Mouse (Mus musculus) midbrain, embryonic 11.5 days (tissue): ENCODE results near the gene Brd4. TPM values are rescaled to one million over a fixed set of nuclear protein-coding genes. Genes with fewer than 3 reads are reported as not detected.

Experiments
- ATAC-seq: fragments of 200-750 bp; cut with Nextera tagmentation; 2 replicates; pipeline ENCODE4 v1.8.0; 2017; ENCODE audit warnings: moderate TSS enrichment, moderate library complexity; ENCODE audit not compliant: low FRiP score
- DNase-seq: peaks from one replicate; pipeline ENCODE4 v3.0.0; 2015; ENCODE audit warnings: low spot score; ENCODE audit errors: missing footprints
- H3K27ac ChIP-seq: fragments of 300-500 bp; sonication (generic); 2 replicates; pipeline ENCODE4 v1.5.1; 2014; ENCODE audit warnings: low read depth, low read length
- H3K27me3 ChIP-seq: fragments of 300-500 bp; sonication (generic); 2 replicates; pipeline ENCODE4 v1.6.1; 2014; ENCODE audit warnings: mild to moderate bottlenecking, low read length, moderate library complexity, mixed read lengths; ENCODE audit not compliant: control insufficient read depth, insufficient read depth
- H3K36me3 ChIP-seq: fragments of 300-500 bp; sonication (generic); 2 replicates; pipeline ENCODE4 v1.6.1; 2014; ENCODE audit warnings: mild to moderate bottlenecking, low read length, moderate library complexity, mixed read lengths; ENCODE audit not compliant: control insufficient read depth, insufficient read depth
- H3K4me1 ChIP-seq: fragments of 300-500 bp; sonication (generic); 2 replicates; pipeline ENCODE4 v1.6.1; 2014; ENCODE audit warnings: low read length; ENCODE audit not compliant: control insufficient read depth, insufficient read depth
- H3K4me2 ChIP-seq: fragments of 300-500 bp; sonication (generic); 2 replicates; pipeline ENCODE4 v1.6.1; 2014; ENCODE audit warnings: mild to moderate bottlenecking, moderate library complexity
- H3K4me3 ChIP-seq: fragments of 300-500 bp; sonication (generic); 2 replicates; pipeline ENCODE4 v1.5.1; 2014; ENCODE audit warnings: low read depth, low read length
- H3K9ac ChIP-seq: fragments of 300-500 bp; sonication (generic); 2 replicates; pipeline ENCODE4 v1.6.1; 2014; ENCODE audit warnings: low read length
- H3K9me3 ChIP-seq: fragments of 300-500 bp; sonication (generic); 2 replicates; pipeline ENCODE4 v1.6.1; 2016; ENCODE audit warnings: low read length; ENCODE audit not compliant: control insufficient read depth
- WGBS: fragments of 180-500 bp; shearing (Covaris S2); extraction: QIAGEN DNeasy Blood & Tissue Kit; methylation state at CpG from one replicate; pipeline ENCODE4 v1.1.7; 2014; 5-methylcytosine and 5-hydroxymethylcytosine counted together
- polyA plus RNA-seq: library from polyadenylated mRNA; unstranded; fragments of >200 nt; fragmentation: Nextera tagmentation; extraction: Ambion mirVana; gene quantifications from 2 replicates; pipeline ENCODE4 v1.2.1, GENCODE M21; 2014

Gene Brd4
- polyA plus RNA-seq, 1 experiment from 2014 or later = 97.9 TPM

DNA sequence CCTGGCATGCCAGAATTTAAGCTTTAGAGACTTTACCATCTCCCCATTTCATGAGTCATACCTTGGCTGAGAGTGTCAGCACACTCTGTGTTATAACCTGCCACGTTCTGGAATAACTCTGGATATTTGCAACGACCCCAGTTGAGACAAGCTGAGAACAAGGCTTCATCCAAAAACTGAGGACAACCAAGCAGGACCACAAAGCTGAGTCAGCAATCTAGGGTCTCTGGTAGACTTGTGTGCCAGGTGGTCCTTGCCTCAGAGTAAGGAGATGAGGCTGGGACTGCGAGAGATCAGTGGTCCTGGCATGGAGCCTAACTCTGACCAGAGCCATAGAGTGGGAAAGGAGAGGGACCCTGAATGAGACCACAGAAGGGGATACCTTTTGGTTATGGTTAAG lies 81.5 kb downstream of the Brd4 start:
- Histone ChIP-seq H3K4me2 (no peak overlapping the region), H3K4me1 (no peaks in the 10 kb centered on the region), H3K27ac (no peak overlapping the region), H3K36me3 (peaks cover 50% of the 10 kb centered on the region), H3K9ac (no peak overlapping the region), H3K9me3 (no peaks in the 10 kb centered on the region), H3K4me3 (no peak overlapping the region), H3K27me3 (no peaks in the 10 kb centered on the region)
- ATAC-seq (no peak), DNase-seq (no peak)
- 94% methylated on average over 3 of the region's 3 CpGs for WGBS

DNA sequence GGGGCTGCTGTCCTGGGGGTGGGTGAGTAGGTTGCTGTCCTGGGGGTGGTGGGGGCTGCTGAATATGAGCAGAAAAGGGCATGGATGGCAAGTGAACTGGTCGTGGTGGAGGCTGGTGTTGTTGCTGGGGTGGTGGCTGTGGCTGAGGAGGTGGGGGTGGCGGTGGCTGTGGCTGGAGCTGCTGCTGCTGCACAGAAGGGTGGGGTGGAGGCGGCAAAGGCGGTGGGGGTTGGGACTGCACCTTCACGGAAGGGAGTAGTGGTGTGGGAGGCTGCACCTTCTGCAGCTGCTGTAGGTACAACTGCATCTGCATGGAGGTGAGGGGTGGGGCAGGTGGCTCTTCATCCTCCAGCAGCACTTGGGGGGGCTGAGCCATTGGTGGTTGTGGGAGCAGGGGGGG lies 83.4 kb downstream of the Brd4 start:
- H3K9me3 ChIP-seq = no peaks in the 10 kb centered on the region
- H3K27me3 ChIP-seq = no peaks in the 10 kb centered on the region
- no peak overlapping the region for H3K9ac ChIP-seq
- DNase-seq (no peak), ATAC-seq (no peak)
- H3K4me3 ChIP-seq = no peak overlapping the region
- 87% methylated on average over 5 of the region's 5 CpGs for WGBS
- no peak overlapping the region for H3K4me2 ChIP-seq
- H3K36me3 ChIP-seq = peaks cover 53% of the 10 kb centered on the region
- no peak overlapping the region for H3K27ac ChIP-seq
- no peaks in the 10 kb centered on the region for H3K4me1 ChIP-seq

DNA sequence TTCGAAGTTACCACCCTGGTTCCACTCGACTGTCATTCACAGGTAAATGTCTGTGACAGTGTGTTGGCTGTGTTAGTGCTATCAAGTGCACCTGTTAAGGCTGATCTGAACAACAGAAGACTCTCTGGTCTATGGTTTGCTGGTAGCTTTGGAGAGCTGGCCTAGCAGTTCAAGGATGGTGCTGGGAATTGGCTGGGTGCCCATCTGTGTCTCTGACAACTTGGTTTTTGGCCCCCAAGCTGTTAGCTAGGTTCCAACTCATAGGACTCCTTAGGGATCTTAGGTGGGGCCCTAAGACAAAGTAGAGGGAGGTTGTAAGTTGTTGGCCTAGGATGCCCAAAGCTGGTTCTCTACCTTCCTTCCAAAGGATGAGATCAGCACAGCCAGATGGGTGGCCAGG lies 84.7 kb downstream of the Brd4 start:
- Histone ChIP-seq H3K27ac (no peak overlapping the region), H3K4me1 (no peaks in the 10 kb centered on the region), H3K9me3 (no peaks in the 10 kb centered on the region), H3K36me3 (peaks cover 55% of the 10 kb centered on the region), H3K4me3 (no peak overlapping the region), H3K9ac (no peak overlapping the region), H3K4me2 (no peak overlapping the region), H3K27me3 (no peaks in the 10 kb centered on the region)
- no peak for ATAC-seq
- no peak for DNase-seq
- 97% methylated on average over 2 of the region's 2 CpGs for WGBS

DNA sequence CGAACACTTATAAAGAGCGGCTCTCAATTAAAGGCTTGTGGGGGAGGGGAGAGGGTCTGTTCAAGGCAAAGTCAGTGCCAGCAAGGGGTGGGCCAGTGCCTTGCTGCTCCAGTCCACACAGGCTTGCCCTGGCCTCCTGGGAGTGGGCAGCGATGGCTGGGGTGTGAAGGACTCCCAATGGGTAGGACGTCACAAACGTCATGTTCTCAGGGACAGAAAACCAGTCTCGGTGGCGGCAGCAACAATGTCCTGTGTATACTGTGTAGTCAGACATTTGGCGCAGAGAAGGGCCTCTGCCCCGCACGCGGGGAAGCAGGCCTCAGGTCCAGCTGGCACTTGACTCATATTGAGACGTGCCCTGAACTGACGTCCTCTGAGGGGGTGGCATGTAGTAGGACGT lies 87.4 kb downstream of the Brd4 start:
- Histone ChIP-seq H3K4me3 (no peak overlapping the region), H3K9ac (no peak overlapping the region), H3K9me3 (no peaks in the 10 kb centered on the region), H3K4me2 (no peak overlapping the region), H3K4me1 (no peaks in the 10 kb centered on the region), H3K36me3 (peaks cover 38% of the 10 kb centered on the region), H3K27ac (no peak overlapping the region), H3K27me3 (no peaks in the 10 kb centered on the region)
- no peak for ATAC-seq
- 92% methylated on average over 14 of the region's 14 CpGs for WGBS
- DNase-seq = no peak

- no peak for ATAC-seq
- Histone ChIP-seq H3K9ac (no peak overlapping the region), H3K9me3 (no peaks in the 10 kb centered on the region), H3K36me3 (peaks cover 27% of the 10 kb centered on the region), H3K27ac (no peak overlapping the region), H3K4me2 (no peak overlapping the region), H3K27me3 (no peaks in the 10 kb centered on the region), H3K4me1 (no peaks in the 10 kb centered on the region), H3K4me3 (no peak overlapping the region)
- no peak for DNase-seq
- 96% methylated on average over 5 of the region's 5 CpGs for WGBS
Measured at GRCm38 (mm10) chr17:32195725-32196124, 88.8 kb downstream of the Brd4 start.

DNA sequence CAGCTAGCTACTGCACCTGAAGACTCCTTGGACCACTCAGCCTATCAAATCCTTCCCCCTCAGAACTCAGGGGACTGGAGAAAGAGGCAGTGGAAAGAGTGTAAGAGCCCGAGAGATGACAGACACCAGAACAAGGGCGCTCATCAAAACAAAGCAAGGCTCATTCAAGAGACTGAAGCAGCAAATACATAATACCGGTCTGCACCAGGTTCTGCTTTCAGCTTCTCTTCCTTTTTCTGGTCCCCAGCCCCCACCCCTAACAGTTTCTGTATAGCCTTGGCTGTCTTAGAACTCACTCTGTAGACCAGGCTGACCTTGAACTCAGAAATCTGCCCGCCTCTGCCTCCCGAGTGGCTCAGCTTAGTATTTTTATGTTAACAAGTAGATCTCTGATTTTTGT lies 91.5 kb downstream of the Brd4 start:
- Histone ChIP-seq H3K27ac (no peak overlapping the region), H3K9ac (no peak overlapping the region), H3K4me3 (no peak overlapping the region), H3K27me3 (peaks cover 11% of the 10 kb centered on the region), H3K4me2 (no peak overlapping the region), H3K4me1 (peaks cover 8% of the 10 kb centered on the region), H3K36me3 (peaks cover 15% of the 10 kb centered on the region), H3K9me3 (no peaks in the 10 kb centered on the region)
- ATAC-seq (no peak), DNase-seq (no peak)
- 84% methylated on average over 5 of the region's 5 CpGs for WGBS

- H3K4me3 ChIP-seq = no peak overlapping the region
- no peaks in the 10 kb centered on the region for H3K36me3 ChIP-seq
- WGBS = 15% methylated on average over 5 of the region's 5 CpGs
- no peak overlapping the region for H3K27ac ChIP-seq
- ATAC-seq (no peak), DNase-seq (no peak)
- H3K9me3 ChIP-seq = no peaks in the 10 kb centered on the region
- peaks cover 8% of the 10 kb centered on the region for H3K4me1 ChIP-seq
- H3K4me2 ChIP-seq = peak overlapping the region; percentile 66; the same call in 1 of the 2 replicates
- peaks cover 11% of the 10 kb centered on the region for H3K27me3 ChIP-seq
- no peak overlapping the region for H3K9ac ChIP-seq
Measured at GRCm38 (mm10) chr17:32189850-32190249, 94.7 kb downstream of the Brd4 start.

- peak within 1 kb of the TSS; percentile 29 for H3K4me3 ChIP-seq
Measured at GRCm38 (mm10) chr17:32188863-32189636, 95.5 kb downstream of the Brd4 start, which contains the start of gene Ephx3. TSS of gene Ephx3 (minus strand) at chr17:32189549.

GRCm38 (mm10) chr17:32183017-32183416 lies 101.5 kb downstream of the Brd4 start:
- ATAC-seq = no peak

More at GRCm38 (mm10) chr17:32188863-32189636, 95.5 kb downstream of the Brd4 start, which contains the start of gene Ephx3:
- Histone ChIP-seq H3K9me3 (no peaks in the 10 kb centered on the region), H3K27me3 (peaks cover 11% of the 10 kb centered on the region), H3K27ac (no peak within 1 kb of the TSS), H3K9ac (peak within 1 kb of the TSS; percentile 55), H3K4me1 (peaks cover 8% of the 10 kb centered on the region), H3K4me2 (peak within 1 kb of the TSS; percentile 66), H3K36me3 (no peaks in the 10 kb centered on the region)
- 8% methylated on average over 42 of the region's 42 CpGs for WGBS
- DNase-seq = peak; percentile 92
- ATAC-seq = peak; percentile 61; the same call in 1 of the 2 replicates

More at GRCm38 (mm10) chr17:32183017-32183416, 101.5 kb downstream of the Brd4 start:
- WGBS = 34% methylated on average over 8 of the region's 8 CpGs
- H3K27ac ChIP-seq = no peak overlapping the region
- no peak overlapping the region for H3K4me2 ChIP-seq
- H3K4me3 ChIP-seq = no peak overlapping the region
- no peak for DNase-seq
- H3K4me1 ChIP-seq = peaks cover 14% of the 10 kb centered on the region
- H3K27me3 ChIP-seq = no peaks in the 10 kb centered on the region; the same call in 1 of the 2 replicates
- no peak overlapping the region for H3K9ac ChIP-seq
- no peaks in the 10 kb centered on the region for H3K9me3 ChIP-seq
- H3K36me3 ChIP-seq = no peaks in the 10 kb centered on the region
